Mouse (Mus musculus) embryo, embryonic 9.5 days (tissue): ENCODE results near the gene Ddr1.

Source experiments
- DNase-seq: peaks from one replicate; pipeline ENCODE4 v3.0.0-alpha.2; 2017; ENCODE audit errors: extremely low spot score

The Ddr1 gene

GRCm38 (mm10) chr17:35692368-35692767, 12.1 kb downstream of the Ddr1 start:
- no peak for DNase-seq

- DNase-seq: no peak
These were observed 12.6 kb downstream of the Ddr1 start for GRCm38 (mm10) chr17:35691811-35692210.

- DNase-seq: no peak
These were observed 14.3 kb downstream of the Ddr1 start for GRCm38 (mm10) chr17:35689936-35690645.

GRCm38 (mm10) chr17:35688347-35689175, 15.9 kb downstream of the Ddr1 start:
- DNase-seq: no peak

GRCm38 (mm10) chr17:35685061-35685460, 19.4 kb downstream of the Ddr1 start:
- no peak for DNase-seq

- DNase-seq: no peak
These were observed 22.4 kb downstream of the Ddr1 start for GRCm38 (mm10) chr17:35681986-35682385.

- peak; percentile 45 for DNase-seq
These were observed 23.8 kb downstream of the Ddr1 start for GRCm38 (mm10) chr17:35680591-35680990.

- peak; percentile 87 for DNase-seq
These were observed 30.9 kb downstream of the Ddr1 start, which contains the start of gene Gtf2h4 for GRCm38 (mm10) chr17:35673416-35674035. Gtf2h4 (minus strand) TSS chr17:35673739.

- no peak for DNase-seq
These were observed 31.9 kb downstream of the Ddr1 start for GRCm38 (mm10) chr17:35672527-35672926.

- no peak for DNase-seq
These were observed 32.6 kb downstream of the Ddr1 start for GRCm38 (mm10) chr17:35671846-35672245.

- no peak for DNase-seq
These were observed 34.7 kb downstream of the Ddr1 start for GRCm38 (mm10) chr17:35669731-35670130.

- peak; percentile 97 for DNase-seq
These were observed 36.9 kb downstream of the Ddr1 start, which contains the start of gene Vars2 for GRCm38 (mm10) chr17:35667334-35668065. Vars2 (minus strand) TSS chr17:35667592.

- no peak for DNase-seq
These were observed 37.6 kb downstream of the Ddr1 start for GRCm38 (mm10) chr17:35666851-35667256.

- DNase-seq: no peak
These were observed 38.4 kb downstream of the Ddr1 start for GRCm38 (mm10) chr17:35665957-35666515.

- DNase-seq: no peak
These were observed 51.3 kb downstream of the Ddr1 start for GRCm38 (mm10) chr17:35653086-35653485.

- no peak for DNase-seq
These were observed 55.0 kb downstream of the Ddr1 start for GRCm38 (mm10) chr17:35649429-35649828.

- no peak for DNase-seq
These were observed 60.7 kb downstream of the Ddr1 start, which contains the start of gene Mucl3 for GRCm38 (mm10) chr17:35643609-35644236. Mucl3 (minus strand) TSS chr17:35643695.

GRCm38 (mm10) chr17:35639352-35639751, 65.1 kb downstream of the Ddr1 start:
- DNase-seq: no peak

- DNase-seq: peak; percentile 62
These were observed 65.8 kb downstream of the Ddr1 start for GRCm38 (mm10) chr17:35638475-35639190.

GRCm38 (mm10) chr17:35636363-35636762, 68.1 kb downstream of the Ddr1 start:
- no peak for DNase-seq
